Mouse (Mus musculus) lung, adult 2 months (tissue): ENCODE measurements around the gene Epha3.

Experiments
- CTCF ChIP-seq: fragments of 200-500 bp; IDR thresholded peaks from 2 replicates; pipeline ENCODE4 v1.5.1; 2011; ENCODE audit warnings: mild to moderate bottlenecking, low read length, control low read depth; ENCODE audit not compliant: insufficient read depth
- POLR2A ChIP-seq: fragments of 200-500 bp; IDR thresholded peaks from 2 replicates; pipeline ENCODE4 v1.6.1; 2011; ENCODE audit warnings: low read depth, mild to moderate bottlenecking, control low read depth, low read length, borderline replicate concordance; ENCODE audit errors: extremely low read depth

GRCm38 (mm10) chr16:63673236-63673840 lies 190.6 kb downstream of the Epha3 start:
- TF ChIP-seq CTCF (no peak), POLR2A (no peak)
